8 mouse cellular contexts compared by ENCODE assay signal in the genomic region with DNA sequence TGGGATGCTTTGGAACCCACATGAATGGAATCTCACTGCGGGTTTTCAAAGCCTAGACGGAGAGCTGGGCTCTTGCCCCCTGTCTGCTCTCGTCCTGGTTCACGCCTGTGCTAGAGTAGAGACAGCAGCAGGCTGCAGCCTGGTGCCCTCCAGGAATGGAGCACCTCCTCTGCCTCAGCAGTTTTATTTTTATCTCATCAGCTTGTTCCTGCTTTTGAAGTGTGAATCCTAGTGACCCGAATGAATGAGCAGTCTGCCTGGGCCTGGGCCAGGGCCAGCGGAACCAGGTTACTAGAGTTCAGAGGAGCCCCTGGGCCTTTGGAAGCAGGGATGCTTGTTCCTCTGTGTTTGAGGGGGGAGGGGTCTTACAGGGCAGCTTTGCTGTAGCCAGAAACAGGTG. TPM values are rescaled to one million over a fixed set of nuclear protein-coding genes. Genes with fewer than 3 reads are reported as not detected.
A peak's percentile ranks its signal among the peaks of the same experiment; 100 is the strongest.
DNase-seq lines count a peak whose midpoint lies in the region; ATAC-seq lines count a peak whose summit lies in the region.

No protein-coding gene starts in this region.

- no peak for ATAC-seq in granulocyte monocyte progenitor cell, adult 5-6 weeks (replicated peaks; ENCODE audit: poor library complexity, severe bottlenecking)

- intact Hi-C loops in heart, postnatal 14 days (cut with DNase I) = loop anchor here (5.0 kb wide), 1 partner anchor 37 kb away; a partner anchor contains a TSS

- peak; percentile 18 for DNase-seq in adrenal gland, adult 2 months
- DNase-seq in adrenal gland, postnatal 14 days = no peak
- DNase-seq in layer of hippocampus, postnatal 10 days (ENCODE audit: low spot score in 2 of 2) = peak; percentile 31 to 32
- DNase-seq in layer of hippocampus, adult 11-12 months (ENCODE audit: low spot score) = no peak
- peak; percentile 44 to 45 for DNase-seq in cerebellum, postnatal 36 days
- DNase-seq in heart, postnatal 14 days = peak; percentile 33 to 51
- no peak for DNase-seq in spleen, adult 12 weeks (ENCODE audit: low spot score)

RNA-seq across cellular contexts. Expression of a gene that starts 37.8 kb away (rescaled TPM):
- 10 to 100 TPM; 28.4 to 32.8 TPM for total RNA-seq in adrenal gland, adult 2 months (2021)
- polyA plus RNA-seq in adrenal gland, adult 2 months (2012; rRNA removed) = 26.1 and 36.0 TPM in 2 replicates
- total RNA-seq in adrenal gland, postnatal 14 days (2021) = 17.8 and 19.8 TPM in 2 replicates
- 10 to 100 TPM; 13.2 to 15.0 TPM for total RNA-seq in layer of hippocampus, postnatal 10 days (2021)
- total RNA-seq in heart, postnatal 14 days (2021) = 10 to 100 TPM; 23.2 to 24.0 TPM
- 9.3 and 9.9 TPM in 2 replicates for total RNA-seq in granulocyte monocyte progenitor cell, adult 5-6 weeks (2014; fragmentation: Nextera tagmentation)
- total RNA-seq in granulocyte monocyte progenitor cell, adult 5-6 weeks (2017) = 12.1 and 13.7 TPM in 2 replicates

Comparison
In these comparisons a context has a peak if more than half of its experiments do, and no peak if none do; other contexts are left out.
1. DNase-seq: peak in adrenal gland, adult 2 months (single experiment), layer of hippocampus, postnatal 10 days (2 of 2), cerebellum, postnatal 36 days (2 of 2) and heart, postnatal 14 days (2 of 2); none in adrenal gland, postnatal 14 days (single experiment), layer of hippocampus, adult 11-12 months (single experiment) and spleen, adult 12 weeks (single experiment).